Mouse (Mus musculus): Measurements from ENCODE around the gene Elmo2. TPM values are rescaled to one million over a fixed set of nuclear protein-coding genes. Genes with fewer than 3 reads are reported as not detected.

Gene Elmo2
- total and polyA plus RNA-seq, 3 experiments = 9.0 to 11.7 (median 10.1) TPM

- in situ Hi-C loops (cut with MboI; ENCODE audit: low pct_ligation_motif_present, low pct_unique_long_range_greater_than_20kb, low sequenced_read_pairs) (no loop called here), dilution Hi-C loops (cut with MboI; ENCODE audit: extremely low pct_ligation_motif_present, extremely low pct_unique_long_range_greater_than_20kb, low sequenced_read_pairs) (no loop called here)
- Histone ChIP-seq H3K27ac (ENCODE audit: insufficient read depth, low read depth) (no peak overlapping the region), H3K4me1 (ENCODE audit: control insufficient read depth in 1 of 2, insufficient read depth in 2 of 2) (peaks cover 4 to 26% of the 10 kb centered on the region in 2 experiments), H3K9ac (ENCODE audit: insufficient read depth, low read depth) (no peak overlapping the region), H3K36me3 (replicated peaks in 1 of 2; ENCODE audit: control insufficient read depth in 1 of 2, insufficient read depth in 1 of 2, low read length in 1 of 2) (peaks cover 21 to 50% of the 10 kb centered on the region in 2 experiments), H3K79me2 (replicated peaks; ENCODE audit: control insufficient read depth, extremely low read depth, insufficient read depth, poor library complexity, severe bottlenecking) (no peaks in the 10 kb centered on the region), H3K27me3 (replicated peaks) (no peaks in the 10 kb centered on the region), H3K9me3 (replicated peaks; ENCODE audit: low read length) (no peaks in the 10 kb centered on the region), H3K4me2 (ENCODE audit: insufficient read depth, low read depth, poor library complexity, severe bottlenecking) (no peak overlapping the region), H3K4me3 (replicated peaks in 1 of 3; ENCODE audit: low read depth in 2 of 3, low read length in 2 of 3, poor library complexity in 1 of 3) (no peak overlapping the region)
- no peak for TF ChIP-seq JUND (conservative IDR thresholded peaks at IDR 0.05; ENCODE audit: low read depth, low read length)
- TF ChIP-seq SIN3A (IDR thresholded peaks at IDR 0.05; ENCODE audit: low read length) = no peak
- no peak for TF ChIP-seq MYC (IDR thresholded peaks at IDR 0.05; ENCODE audit: low read depth, low read length)
- no peak for TF ChIP-seq POLR2A (IDR thresholded peaks at IDR 0.05; ENCODE audit: low read depth, low read length)
- TF ChIP-seq MAZ (IDR thresholded peaks at IDR 0.05; ENCODE audit: low read depth, low read length) = no peak
- DNase-seq (ENCODE audit: extremely low read depth) = no peak
These were observed 6.8 kb downstream of the Elmo2 start for GRCm38 (mm10) chr2:165319503-165319902.

GRCm38 (mm10) chr2:165318941-165319340, 7.3 kb downstream of the Elmo2 start:
- in situ Hi-C loops (cut with MboI; ENCODE audit: low pct_ligation_motif_present, low pct_unique_long_range_greater_than_20kb, low sequenced_read_pairs) (no loop called here), dilution Hi-C loops (cut with MboI; ENCODE audit: extremely low pct_ligation_motif_present, extremely low pct_unique_long_range_greater_than_20kb, low sequenced_read_pairs) (no loop called here)
- no peak overlapping the region for H3K9ac ChIP-seq (ENCODE audit: insufficient read depth, low read depth)
- TF ChIP-seq RCOR1 (conservative IDR thresholded peaks at IDR 0.05; ENCODE audit: low read depth, low read length) (no peak), SIN3A (IDR thresholded peaks at IDR 0.05; ENCODE audit: low read length) (no peak), RAD21 (IDR thresholded peaks at IDR 0.05; ENCODE audit: low read depth, low read length) (no peak), NRF1 (IDR thresholded peaks at IDR 0.05; ENCODE audit: low read depth, low read length) (no peak), MXI1 (IDR thresholded peaks at IDR 0.05; ENCODE audit: low read depth, low read length) (no peak), TBP (conservative IDR thresholded peaks at IDR 0.05; ENCODE audit: low read depth, low read length) (no peak), MYC (IDR thresholded peaks at IDR 0.05; ENCODE audit: low read depth, low read length) (no peak), TCF12 (IDR thresholded peaks at IDR 0.05; ENCODE audit: low read depth, low read length) (no peak), PAX5 (IDR thresholded peaks at IDR 0.05; ENCODE audit: low read length) (no peak), GABPA (IDR thresholded peaks at IDR 0.05; ENCODE audit: insufficient replicate concordance, low read depth, low read length) (no peak), EP300 (IDR thresholded peaks at IDR 0.05; ENCODE audit: low read length) (no peak), MAX (IDR thresholded peaks at IDR 0.05; ENCODE audit: low read length) (no peak), MAFK (IDR thresholded peaks at IDR 0.05; ENCODE audit: insufficient replicate concordance, low read length) (no peak), ELF1 (IDR thresholded peaks at IDR 0.05; ENCODE audit: low read depth, low read length) (no peak), JUN (IDR thresholded peaks at IDR 0.05; ENCODE audit: insufficient read depth, low read depth, low read length) (no peak), HCFC1 (IDR thresholded peaks at IDR 0.05; ENCODE audit: low read depth, low read length) (no peak), MAZ (IDR thresholded peaks at IDR 0.05; ENCODE audit: low read depth, low read length) (no peak), CTCF (conservative IDR thresholded peaks at IDR 0.05 in 1 of 2, IDR thresholded peaks at IDR 0.05 in 1 of 2; ENCODE audit: low read depth in 2 of 2, low read length in 2 of 2) (no peak), ZMIZ1 (IDR thresholded peaks at IDR 0.05; ENCODE audit: low read depth, low read length) (no peak), E2F4 (IDR thresholded peaks at IDR 0.05; ENCODE audit: insufficient replicate concordance, low read depth, low read length) (no peak)
- peaks cover 4 to 31% of the 10 kb centered on the region in 2 experiments for H3K4me1 ChIP-seq (ENCODE audit: control insufficient read depth in 1 of 2, insufficient read depth in 2 of 2)
- no peaks in the 10 kb centered on the region for H3K9me3 ChIP-seq (replicated peaks; ENCODE audit: low read length)
- H3K36me3 ChIP-seq (replicated peaks in 1 of 2; ENCODE audit: control insufficient read depth in 1 of 2, insufficient read depth in 1 of 2, low read length in 1 of 2) = peaks cover 26 to 55% of the 10 kb centered on the region in 2 experiments
- H3K79me2 ChIP-seq (replicated peaks; ENCODE audit: control insufficient read depth, extremely low read depth, insufficient read depth, poor library complexity, severe bottlenecking) = no peaks in the 10 kb centered on the region
- no peaks in the 10 kb centered on the region for H3K27me3 ChIP-seq (replicated peaks)
- H3K27ac ChIP-seq (ENCODE audit: insufficient read depth, low read depth) = no peak overlapping the region
- H3K4me2 ChIP-seq (ENCODE audit: insufficient read depth, low read depth, poor library complexity, severe bottlenecking) = no peak overlapping the region
- no peak overlapping the region for H3K4me3 ChIP-seq (replicated peaks in 1 of 3; ENCODE audit: low read depth in 2 of 3, low read length in 2 of 3, poor library complexity in 1 of 3)
- DNase-seq (ENCODE audit: extremely low read depth) = no peak
